In genomic region chr5:112325546-112326445, GRCm38 (mm10) we compare ENCODE assay signal across 7 mouse cellular contexts. TPM values are rescaled to one million over a fixed set of nuclear protein-coding genes. Genes with fewer than 3 reads are reported as not detected.
DNase-seq lines count a peak whose midpoint lies in the region; ATAC-seq lines count a peak whose summit lies in the region.

Tfip11 (plus strand) TSS chr5:112326358.

- H3K4me2 ChIP-seq in intestine, embryonic 15.5 days (replicated peaks): peak within 1 kb of the TSS; percentile 60

- H3K9ac ChIP-seq in intestine, embryonic 15.5 days: peak within 1 kb of the TSS; percentile 75

- no peaks in the 10 kb centered on the region for H3K9me3 ChIP-seq in intestine, embryonic 15.5 days
- no peaks in the 10 kb centered on the region for H3K9me3 ChIP-seq in midbrain, embryonic 10.5 days (replicated peaks)

- 7% methylated on average over 48 of the region's 48 CpGs for WGBS in intestine, embryonic 15.5 days
- WGBS in midbrain, embryonic 10.5 days: 9% methylated on average over 48 of the region's 48 CpGs

- ATAC-seq in intestine, embryonic 15.5 days: peak; percentile 79

- peak within 1 kb of the TSS; percentile 92 for H3K4me3 ChIP-seq in intestine, embryonic 15.5 days (replicated peaks)
- peak within 1 kb of the TSS; percentile 100 for H3K4me3 ChIP-seq in midbrain, embryonic 10.5 days

- intact Hi-C loops in gastrocnemius, postnatal 36 days (cut with DNase I): loop anchor here (2.0 to 5.0 kb wide), 2 partner anchors 17 to 48 kb away; partner anchors contain the start of genes Hps4, Srrd and Tpst2
- intact Hi-C loops in left cerebral cortex, postnatal 25 days (cut with DNase I): loop anchor here (1.0 to 2.0 kb wide), 3 partner anchors 18 to 85 kb away; partner anchors contain the start of genes Hps4, Srrd and Tpst2

- H3K27me3 ChIP-seq in intestine, embryonic 15.5 days (replicated peaks): no peaks in the 10 kb centered on the region
- no peaks in the 10 kb centered on the region for H3K27me3 ChIP-seq in midbrain, embryonic 10.5 days (ENCODE audit: low read depth, poor library complexity, severe bottlenecking)

- peak within 1 kb of the TSS; percentile 83 for H3K27ac ChIP-seq in intestine, embryonic 15.5 days
- H3K27ac ChIP-seq in midbrain, embryonic 10.5 days (replicated peaks): peak within 1 kb of the TSS; percentile 83

- peak; percentile 96 for DNase-seq in adrenal gland, adult 2 months
- peak; percentile 94 for DNase-seq in embryo, embryonic 11.5 days (ENCODE audit: low read depth, low spot score)
- DNase-seq in gastrocnemius, postnatal 36 days: peak; percentile 93
- DNase-seq in left cerebral cortex, postnatal 25 days (ENCODE audit: low spot score in 2 of 2): peak; percentile 96 to 98
- DNase-seq in midbrain, embryonic 10.5 days (ENCODE audit: low spot score): peak; percentile 96
- DNase-seq in right cerebral cortex, postnatal 4 days: peak; percentile 96

- peaks cover 17% of the 10 kb centered on the region for H3K36me3 ChIP-seq in intestine, embryonic 15.5 days
- H3K36me3 ChIP-seq in midbrain, embryonic 10.5 days: peaks cover 35% of the 10 kb centered on the region

- H3K4me1 ChIP-seq in intestine, embryonic 15.5 days (replicated peaks): peaks cover 10% of the 10 kb centered on the region
- peaks cover 32% of the 10 kb centered on the region for H3K4me1 ChIP-seq in midbrain, embryonic 10.5 days

RNA-seq across cellular contexts. Expression of gene Tfip11, which starts in this region (rescaled TPM):
- 10 to 100 TPM; 30.3 to 38.7 TPM for total RNA-seq in adrenal gland, adult 2 months (2021)
- polyA plus RNA-seq in adrenal gland, adult 2 months (2012; rRNA removed): 36.6 and 38.1 TPM in 2 replicates
- total RNA-seq in gastrocnemius, postnatal 36 days (2021): 10 to 100 TPM; 12.0 to 12.4 TPM
- polyA plus RNA-seq in intestine, embryonic 15.5 days (2015; fragmentation: Nextera tagmentation; extraction: Ambion mirVana): 25.5 and 26.2 TPM in 2 replicates
- total RNA-seq in left cerebral cortex, postnatal 25 days (2021): 10 to 100 TPM; 39.9 to 40.0 TPM
- 43.0 and 47.6 TPM in 2 replicates for polyA plus RNA-seq in midbrain, embryonic 10.5 days (2016; fragmentation: Nextera tagmentation; extraction: Ambion mirVana)

Comparison
In these comparisons a context has a peak if more than half of its experiments do, and no peak if none do; other contexts are left out.
1. Peak in every context shown above with its lines: DNase-seq, ATAC-seq, H3K4me3 ChIP-seq and H3K27ac ChIP-seq.